Mouse (Mus musculus): Measurements from ENCODE around the gene Cntn1.
"Not testable (repeated sequence)": the region's sequence is repeated elsewhere in the genome, so short reads cannot be mapped to it uniquely, and the experiment has no call there.

Cntn1 gene

GRCm38 (mm10) chr15:92268741-92269322 lies 217.9 kb downstream of the Cntn1 start:
- no peak for DNase-seq (ENCODE audit: low spot score)

GRCm38 (mm10) chr15:92271801-92272365 lies 220.9 kb downstream of the Cntn1 start:
- DNase-seq (ENCODE audit: low spot score) = no peak

GRCm38 (mm10) chr15:92276826-92277225 lies 225.9 kb downstream of the Cntn1 start:
- no peak for DNase-seq (ENCODE audit: low spot score)

- DNase-seq (ENCODE audit: low spot score) = no peak
Observed at GRCm38 (mm10) chr15:92277984-92278383, 227.0 kb downstream of the Cntn1 start.

- DNase-seq (ENCODE audit: low spot score) = no peak
Observed at GRCm38 (mm10) chr15:92280966-92281365, 230.0 kb downstream of the Cntn1 start.

GRCm38 (mm10) chr15:92287616-92288015 lies 236.7 kb downstream of the Cntn1 start:
- DNase-seq (ENCODE audit: low spot score) = no peak

- no peak for DNase-seq (ENCODE audit: low spot score)
Observed at GRCm38 (mm10) chr15:92296479-92296878, 245.5 kb downstream of the Cntn1 start.

GRCm38 (mm10) chr15:92302796-92303195 lies 251.8 kb downstream of the Cntn1 start:
- no peak for DNase-seq (ENCODE audit: low spot score)

GRCm38 (mm10) chr15:92304221-92304620 lies 253.3 kb downstream of the Cntn1 start:
- no peak for DNase-seq (ENCODE audit: low spot score)

- no peak for DNase-seq (ENCODE audit: low spot score)
Observed at GRCm38 (mm10) chr15:92321959-92322358, 271.0 kb downstream of the Cntn1 start.

GRCm38 (mm10) chr15:92327111-92327510 lies 276.1 kb downstream of the Cntn1 start:
- DNase-seq (ENCODE audit: low spot score) = no peak

- no peak for DNase-seq (ENCODE audit: low spot score)
Observed at GRCm38 (mm10) chr15:92340253-92340652, 289.3 kb downstream of the Cntn1 start.

- DNase-seq (ENCODE audit: low spot score) = no peak
Observed at GRCm38 (mm10) chr15:92341424-92341823, 290.5 kb downstream of the Cntn1 start.

- DNase-seq (ENCODE audit: low spot score) = peak; percentile 55
Observed at GRCm38 (mm10) chr15:92344136-92344869, 293.3 kb downstream of the Cntn1 start.

GRCm38 (mm10) chr15:92347426-92347825 lies 296.5 kb downstream of the Cntn1 start:
- DNase-seq (ENCODE audit: low spot score) = no peak

GRCm38 (mm10) chr15:92347902-92348301 lies 296.9 kb downstream of the Cntn1 start:
- DNase-seq (ENCODE audit: low spot score) = no peak

GRCm38 (mm10) chr15:92348453-92348852 lies 297.5 kb downstream of the Cntn1 start:
- DNase-seq (ENCODE audit: low spot score) = not testable (repeated sequence)

- no peak for DNase-seq (ENCODE audit: low spot score)
Observed at GRCm38 (mm10) chr15:92364153-92364552, 313.2 kb downstream of the Cntn1 start.

- DNase-seq (ENCODE audit: low spot score) = no peak
Observed at GRCm38 (mm10) chr15:92364592-92364991, 313.6 kb downstream of the Cntn1 start.

Data from MN1 (cell line).